Mouse (Mus musculus) heart, adult 2 months (tissue): ENCODE results near the gene AB124611.
"Not testable (repeated sequence)": the region's sequence is repeated elsewhere in the genome, so short reads cannot be mapped to it uniquely, and the experiment has no call there.

ENCODE experiments used
- CTCF ChIP-seq: fragments of 200-600 bp; IDR thresholded peaks from 2 replicates; pipeline ENCODE4 v1.8.1; 2022; ENCODE audit warnings: antibody characterized with exemption, mild to moderate bottlenecking, moderate library complexity
- EP300 ChIP-seq: fragments of 200-500 bp; IDR thresholded peaks from 2 replicates; pipeline ENCODE4 v1.6.1; 2011; ENCODE audit warnings: low read depth, low read length, control low read depth; ENCODE audit not compliant: insufficient read depth
- POLR2A ChIP-seq: fragments of 200-500 bp; IDR thresholded peaks from 2 replicates; pipeline ENCODE4 v1.6.1; 2011; ENCODE audit warnings: mild to moderate bottlenecking, low read depth, low read length, control low read depth; ENCODE audit not compliant: insufficient read depth

GRCm38 (mm10) chr9:21542001-21542400 lies 16.0 kb downstream of the AB124611 start:
- not testable (repeated sequence) for TF ChIP-seq CTCF, EP300, POLR2A
